Mouse (Mus musculus): Measurements from ENCODE around the gene Apobec2.

DNA sequence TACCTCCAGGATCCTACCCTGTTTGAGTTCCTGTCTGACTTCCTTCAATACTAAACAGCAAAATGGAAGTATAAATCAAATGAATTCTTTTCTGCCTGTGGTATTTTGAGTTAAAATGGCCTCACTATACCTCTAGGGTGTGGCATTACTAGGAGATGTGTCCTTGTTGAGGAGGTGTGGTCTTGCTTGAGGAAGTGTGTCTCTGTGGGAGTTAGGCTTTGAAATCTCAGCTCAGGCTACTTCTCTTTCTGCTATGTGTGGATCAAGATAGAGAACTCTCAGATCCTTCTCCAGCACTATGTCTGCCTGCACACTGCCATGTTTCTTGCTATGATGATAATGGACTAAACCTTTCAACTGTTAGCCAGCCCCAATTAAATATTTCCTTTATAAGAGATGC is 53.7 kb downstream of the Apobec2 start:
- TF ChIP-seq CTCF (IDR thresholded peaks at IDR 0.05) = no peak
- TF ChIP-seq EP300 (IDR thresholded peaks at IDR 0.05) = no peak
